Mouse (Mus musculus): ENCODE measurements around the gene Tmem150a. TPM values are rescaled to one million over a fixed set of nuclear protein-coding genes. Genes with fewer than 3 reads are reported as not detected.

Gene Tmem150a
- total RNA-seq, 2 experiments from 2014 or later: 14.7 to 17.6 TPM

- intact Hi-C loops (cut with DNase I): loop anchor here (5.0 kb wide), 1 partner anchor 40 kb away; no protein-coding TSS in a partner anchor
- DNase-seq: peak; percentile 77 to 78
These were observed 7.9 kb upstream of the Tmem150a start, which contains the start of gene 0610030E20Rik for GRCm38 (mm10) chr6:72347166-72347941. TSS of gene 0610030E20Rik (plus strand) at chr6:72347317.

- no peak for DNase-seq
- intact Hi-C loops (cut with DNase I): loop anchor here (5.0 kb wide), 1 partner anchor 39 kb away; no protein-coding TSS in a partner anchor
These were observed 6.8 kb upstream of the Tmem150a start for GRCm38 (mm10) chr6:72348411-72348810.

- intact Hi-C loops (cut with DNase I): no loop called here
- no peak for DNase-seq
These were observed 5.0 kb upstream of the Tmem150a start for GRCm38 (mm10) chr6:72350214-72350613.

- intact Hi-C loops (cut with DNase I): no loop called here
- DNase-seq: no peak
These were observed 2.4 kb upstream of the Tmem150a start for GRCm38 (mm10) chr6:72352636-72353405.

- DNase-seq: no peak
- intact Hi-C loops (cut with DNase I): no loop called here
These were observed 1.2 kb upstream of the Tmem150a start for GRCm38 (mm10) chr6:72354025-72354424.

DNA sequence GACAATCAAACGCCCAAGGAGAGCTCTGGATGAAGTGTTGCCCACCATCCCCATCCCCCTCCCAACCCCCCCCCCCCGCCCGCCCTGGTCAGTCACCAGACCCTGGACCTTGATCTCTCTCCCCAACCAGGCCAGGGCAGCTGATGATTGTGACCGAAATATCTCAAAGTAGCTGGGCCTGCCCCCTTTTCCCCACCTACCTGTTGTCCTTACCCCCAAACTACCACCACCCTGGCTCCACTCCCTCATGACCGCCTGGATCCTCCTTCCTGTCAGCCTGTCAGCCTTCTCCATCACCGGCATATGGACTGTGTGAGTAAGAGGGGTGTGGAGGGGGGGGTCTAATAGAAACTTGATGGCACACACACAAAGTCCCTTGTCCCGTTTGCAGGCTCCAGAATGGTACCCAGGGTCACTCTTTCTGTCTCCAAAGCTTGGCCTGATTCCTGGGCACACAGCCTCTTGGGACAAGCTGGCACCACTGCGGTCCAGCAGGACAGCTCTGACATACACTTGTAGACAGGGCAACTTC is 820 bp downstream of the Tmem150a start:
- intact Hi-C loops (cut with DNase I): loop anchor here (5.0 kb wide), 1 partner anchor 46 kb away; no protein-coding TSS in a partner anchor
- DNase-seq: no peak

GRCm38 (mm10) chr6:72357164-72358079 is 2.2 kb downstream of the Tmem150a start:
- no peak for DNase-seq
- intact Hi-C loops (cut with DNase I): loop anchor here (5.0 kb wide), 1 partner anchor 45 kb away; no protein-coding TSS in a partner anchor

DNA sequence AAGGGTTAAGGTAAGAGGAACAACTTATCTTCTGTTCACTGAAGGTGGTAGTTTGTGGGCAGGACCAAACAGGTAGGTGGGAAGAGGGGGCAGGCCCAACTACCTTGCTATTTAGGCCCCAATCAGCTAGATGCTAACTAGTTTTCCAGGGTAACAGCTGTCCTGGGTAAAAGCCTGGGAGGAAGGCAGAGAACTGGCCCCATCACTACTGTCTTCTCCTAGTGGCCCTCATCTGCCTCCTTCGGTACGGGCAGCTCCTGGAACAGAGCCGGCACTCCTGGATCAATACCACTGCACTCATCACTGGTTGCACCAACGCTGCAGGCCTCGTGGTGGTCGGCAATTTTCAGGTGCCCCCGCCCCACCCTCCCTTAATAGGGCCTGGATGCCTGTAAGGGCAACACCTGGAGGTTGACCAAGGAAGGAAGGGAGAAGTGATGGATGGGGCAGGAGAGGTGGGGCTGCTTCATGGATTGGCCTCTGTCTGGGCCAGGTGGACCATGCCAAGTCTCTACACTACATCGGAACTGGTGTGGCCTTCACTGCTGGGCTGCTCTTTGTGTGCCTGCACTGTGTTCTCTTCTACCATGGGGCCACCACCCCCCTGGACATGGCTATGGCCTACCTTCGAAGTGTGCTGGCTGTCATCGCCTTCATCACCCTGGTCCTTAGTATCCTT is 3.0 kb downstream of the Tmem150a start:
- DNase-seq: no peak
- intact Hi-C loops (cut with DNase I): loop anchor here (5.0 kb wide), 1 partner anchor 44 kb away; no protein-coding TSS in a partner anchor

DNA sequence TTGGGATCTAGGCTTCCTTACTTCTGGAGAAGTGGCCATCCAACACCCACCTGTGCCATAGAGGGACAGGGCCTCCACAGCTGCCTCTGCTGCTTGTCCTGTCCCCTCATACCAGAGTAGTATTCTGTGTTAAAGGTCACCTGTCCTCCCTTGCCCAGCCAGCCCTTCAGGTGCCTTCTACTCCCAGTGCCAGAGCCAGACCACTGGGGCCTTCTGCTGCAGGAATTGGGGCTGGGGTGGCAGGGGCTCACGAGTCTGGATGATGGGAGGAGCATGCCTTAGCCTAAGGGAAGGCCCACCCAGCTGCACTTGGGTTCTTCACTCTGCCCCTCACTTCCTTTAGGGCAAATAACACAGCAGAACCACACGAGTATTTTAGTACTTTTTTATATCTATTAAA is 4.1 kb downstream of the Tmem150a start:
- intact Hi-C loops (cut with DNase I): loop anchor here (5.0 kb wide), 1 partner anchor 43 kb away; no protein-coding TSS in a partner anchor
- DNase-seq: no peak

DNA sequence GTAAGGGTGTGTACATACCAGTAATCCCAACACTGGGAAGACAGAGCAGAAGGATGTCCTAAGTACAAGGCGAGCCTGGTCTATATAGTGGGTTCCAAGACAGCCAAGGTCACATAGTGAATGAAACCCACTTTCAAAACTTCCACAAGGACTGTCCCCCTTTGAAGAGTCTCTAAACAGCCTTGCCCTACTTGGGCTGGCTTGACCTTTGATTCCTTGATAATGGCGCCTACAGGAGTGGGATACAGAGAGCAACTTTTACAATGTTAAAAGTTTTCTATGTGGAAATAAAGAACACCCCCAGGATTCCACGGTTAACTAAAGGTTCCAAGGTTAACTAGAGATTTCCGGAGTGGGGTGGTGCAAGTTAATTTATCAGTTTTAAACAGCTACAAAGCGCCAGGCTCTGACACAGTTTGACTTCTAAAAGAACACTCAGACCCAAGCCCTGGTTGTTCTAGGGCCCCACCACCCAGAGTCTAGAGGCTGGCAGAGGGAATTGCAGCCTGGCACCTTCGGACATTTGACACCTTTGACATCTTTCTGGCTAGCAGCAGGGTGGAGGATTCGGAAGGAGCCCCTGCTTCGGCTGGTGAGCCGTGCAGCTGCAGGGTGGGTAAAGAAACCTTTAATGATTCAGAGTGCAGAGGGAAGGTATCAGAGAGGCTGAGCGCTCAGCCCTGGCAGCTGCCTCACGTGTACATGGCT is 4.8 kb downstream of the Tmem150a start:
- intact Hi-C loops (cut with DNase I): loop anchor here (5.0 kb wide), 1 partner anchor 42 kb away; no protein-coding TSS in a partner anchor
- no peak for DNase-seq

GRCm38 (mm10) chr6:72360599-72360935 is 5.3 kb downstream of the Tmem150a start:
- intact Hi-C loops (cut with DNase I): no loop called here
- DNase-seq: no peak

GRCm38 (mm10) chr6:72361121-72361551 is 5.9 kb downstream of the Tmem150a start:
- intact Hi-C loops (cut with DNase I): no loop called here
- DNase-seq: no peak

GRCm38 (mm10) chr6:72362132-72363028 is 7.1 kb downstream of the Tmem150a start:
- DNase-seq: peak; percentile 91 to 94
- intact Hi-C loops (cut with DNase I): no loop called here

DNA sequence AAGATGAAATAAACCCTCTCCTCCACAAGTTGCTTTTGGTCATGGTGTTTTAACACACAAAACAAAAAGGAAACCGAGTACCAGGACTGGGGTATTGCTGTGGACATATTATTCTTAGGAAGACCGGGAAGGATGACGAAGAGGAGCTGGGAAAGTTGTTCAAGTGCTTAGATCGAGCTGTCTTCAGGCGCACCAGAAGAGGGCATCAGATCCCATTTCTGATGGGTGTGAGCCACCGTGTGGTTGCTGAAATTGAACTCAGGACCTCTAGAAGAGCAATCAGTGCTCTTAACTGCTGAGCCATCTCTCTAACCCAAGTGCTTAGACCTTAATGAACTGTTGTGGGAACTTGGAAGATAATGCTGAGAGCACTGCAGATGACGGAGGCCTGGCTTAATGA is 8.8 kb downstream of the Tmem150a start:
- DNase-seq: no peak
- intact Hi-C loops (cut with DNase I): loop anchor here (2.0 kb wide), 1 partner anchor 43 kb away; no protein-coding TSS in a partner anchor

DNA sequence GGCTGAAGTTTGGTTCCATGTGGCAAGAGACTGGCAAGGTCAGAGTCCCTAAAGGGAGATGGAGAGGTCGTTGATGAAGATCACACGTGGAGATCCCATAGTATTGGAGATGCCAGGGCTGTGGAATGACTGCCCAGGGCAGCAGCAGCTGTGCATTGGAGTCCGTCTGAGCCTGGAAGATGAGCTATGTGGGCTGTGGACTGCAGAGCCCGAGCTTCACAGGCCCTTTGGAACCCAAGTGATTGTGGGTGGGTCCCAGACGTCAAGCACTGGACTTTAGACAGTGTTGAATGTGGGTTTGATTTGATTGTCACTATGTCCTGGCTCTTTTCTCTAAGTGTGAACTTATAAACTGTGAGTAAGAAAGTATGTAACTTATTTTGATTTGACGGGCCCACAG is 9.7 kb downstream of the Tmem150a start:
- intact Hi-C loops (cut with DNase I): loop anchor here (2.0 kb wide), 1 partner anchor 42 kb away; no protein-coding TSS in a partner anchor
- DNase-seq: no peak

DNA sequence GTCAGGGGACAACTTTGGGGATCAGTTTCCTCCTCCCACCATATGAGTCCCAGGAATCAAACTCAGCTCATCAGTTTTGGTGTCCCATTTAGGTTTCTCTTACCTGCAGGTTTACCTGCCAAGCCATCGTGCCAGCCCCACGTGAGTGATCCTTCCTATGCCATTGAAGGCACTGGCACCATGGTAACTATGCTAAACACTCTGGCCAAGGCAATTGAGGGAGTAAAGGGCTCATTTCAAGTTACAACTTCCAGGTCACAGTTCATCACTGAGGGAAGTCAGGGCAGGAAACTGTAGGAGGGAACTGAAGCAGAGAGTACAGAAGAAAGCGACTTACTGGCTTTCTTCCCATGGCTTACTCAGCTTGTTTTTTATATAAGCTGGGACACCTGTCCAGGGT is 11.1 kb downstream of the Tmem150a start:
- intact Hi-C loops (cut with DNase I): no loop called here
- DNase-seq: no peak

GRCm38 (mm10) chr6:72366844-72367443 is 11.7 kb downstream of the Tmem150a start, which contains the start of gene Rnf181:
TSS of gene Rnf181 (minus strand) at chr6:72366956.
- DNase-seq: no peak
- intact Hi-C loops (cut with DNase I): no loop called here
